Mouse (Mus musculus) lung, postnatal 10 days (tissue): ENCODE measurements around the gene Foxn2.
"Not testable (repeated sequence)": the region's sequence is repeated elsewhere in the genome, so short reads cannot be mapped to it uniquely, and the experiment has no call there.

Experiments
- DNase-seq: peaks from one replicate; pipeline ENCODE4 v3.0.0; 2021

The Foxn2 gene

GRCm38 (mm10) chr17:88442661-88443060 is 2.1 kb downstream of the Foxn2 start:
- DNase-seq: no peak

DNA sequence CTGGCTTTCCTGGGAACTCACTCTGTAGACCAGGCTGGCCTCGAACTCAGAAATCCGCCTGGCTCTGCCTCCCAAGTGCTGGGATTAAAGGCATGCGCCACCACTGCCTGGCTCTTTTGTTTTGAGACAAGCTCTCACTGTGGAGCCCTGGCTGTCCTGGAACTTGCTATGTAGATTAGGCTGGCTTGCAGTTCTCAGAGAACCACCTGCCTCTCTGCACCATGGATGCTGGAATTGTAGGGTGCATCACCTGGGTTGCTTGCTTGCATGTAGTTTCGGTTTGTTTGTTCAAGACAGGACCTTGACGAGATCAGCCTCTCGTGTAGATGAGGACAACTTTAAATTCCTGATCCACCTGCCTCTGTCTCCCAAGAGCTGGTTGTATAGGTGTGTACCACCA is 2.7 kb downstream of the Foxn2 start:
- DNase-seq: no peak

GRCm38 (mm10) chr17:88458079-88458478 is 17.6 kb downstream of the Foxn2 start:
- DNase-seq: no peak

GRCm38 (mm10) chr17:88459516-88459915 is 19.0 kb downstream of the Foxn2 start:
- no peak for DNase-seq

GRCm38 (mm10) chr17:88459916-88460901 is 19.7 kb downstream of the Foxn2 start:
- DNase-seq: no peak

DNA sequence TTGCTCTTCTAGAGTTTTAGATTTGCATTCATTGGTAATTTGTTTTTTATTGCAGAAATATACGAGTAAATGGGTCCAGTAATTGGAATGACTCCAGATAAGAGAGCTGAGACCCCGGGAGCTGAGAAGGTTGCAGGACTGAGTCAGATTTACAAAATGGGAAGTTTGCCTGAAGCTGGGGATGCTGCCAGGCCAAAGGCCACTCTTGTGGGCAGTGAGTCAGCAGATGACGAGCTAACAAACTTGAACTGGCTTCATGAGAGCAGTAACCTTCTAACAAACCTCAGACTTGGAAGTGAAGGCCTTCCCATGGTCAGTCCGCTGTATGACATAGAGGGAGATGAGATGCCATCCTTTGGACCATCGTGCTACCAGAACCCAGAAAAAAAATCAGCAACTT is 22.1 kb downstream of the Foxn2 start:
- peak; percentile 59 for DNase-seq

GRCm38 (mm10) chr17:88466591-88466990 is 26.1 kb downstream of the Foxn2 start:
- DNase-seq: no peak

GRCm38 (mm10) chr17:88467696-88468095 is 27.2 kb downstream of the Foxn2 start:
- DNase-seq: no peak

DNA sequence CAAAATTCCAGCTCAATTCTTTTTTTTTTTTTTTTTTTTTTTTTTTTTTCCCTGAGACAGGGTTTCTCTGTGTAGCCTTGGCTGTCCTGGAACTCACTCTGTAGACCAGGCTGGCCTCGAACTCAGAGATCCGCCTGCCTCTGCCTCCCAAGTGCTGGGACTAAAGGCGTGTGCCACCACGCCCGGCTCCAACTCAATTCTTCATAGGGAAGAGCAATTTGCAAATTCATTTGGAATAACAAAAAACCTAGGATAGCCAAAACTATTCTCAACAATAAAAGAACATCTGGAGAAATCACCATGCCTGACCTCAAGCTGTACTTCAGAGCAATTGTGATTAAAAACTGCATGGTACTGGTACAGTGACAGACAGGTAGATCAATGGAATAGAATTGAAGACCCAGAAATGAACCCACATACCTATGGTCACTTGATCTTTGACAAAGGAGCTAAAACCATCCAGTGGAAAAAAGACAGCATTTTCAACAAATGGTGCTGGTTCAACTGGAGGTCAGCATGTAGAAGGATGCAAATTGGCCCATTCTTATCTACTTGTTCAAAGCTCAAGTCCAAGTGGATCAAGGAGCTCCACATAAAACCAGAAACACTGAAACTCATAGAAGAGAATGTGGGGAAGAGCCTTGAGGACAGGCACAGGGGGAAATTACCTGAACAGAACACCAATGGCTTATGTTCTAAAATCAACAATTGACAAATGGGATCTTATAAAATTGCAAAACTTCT is 28.3 kb downstream of the Foxn2 start:
- not testable (repeated sequence) for DNase-seq

GRCm38 (mm10) chr17:88473766-88474165 is 33.3 kb downstream of the Foxn2 start:
- no peak for DNase-seq

DNA sequence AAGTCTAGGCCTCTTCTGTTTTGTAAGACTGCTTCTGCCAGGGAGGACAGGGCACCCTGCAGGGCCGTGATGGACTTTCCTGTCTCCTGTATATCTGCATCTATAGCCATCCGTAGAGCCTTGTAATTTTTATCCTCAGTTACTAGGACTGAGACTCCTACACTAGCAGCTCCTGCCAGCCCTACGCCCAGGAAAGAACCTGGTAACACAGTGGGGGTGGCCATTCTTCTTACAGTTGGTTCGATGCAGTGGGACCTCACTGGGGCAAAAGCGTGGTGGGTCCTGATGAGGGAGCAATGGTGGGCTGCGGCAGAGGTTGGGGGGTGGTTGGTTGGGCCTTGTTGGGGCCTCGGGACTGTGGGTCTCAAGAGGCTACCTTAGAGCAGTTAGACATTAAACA is 36.7 kb downstream of the Foxn2 start:
- no peak for DNase-seq

GRCm38 (mm10) chr17:88477699-88478098 is 37.2 kb downstream of the Foxn2 start:
- no peak for DNase-seq

GRCm38 (mm10) chr17:88479040-88479439 is 38.5 kb downstream of the Foxn2 start:
- no peak for DNase-seq

DNA sequence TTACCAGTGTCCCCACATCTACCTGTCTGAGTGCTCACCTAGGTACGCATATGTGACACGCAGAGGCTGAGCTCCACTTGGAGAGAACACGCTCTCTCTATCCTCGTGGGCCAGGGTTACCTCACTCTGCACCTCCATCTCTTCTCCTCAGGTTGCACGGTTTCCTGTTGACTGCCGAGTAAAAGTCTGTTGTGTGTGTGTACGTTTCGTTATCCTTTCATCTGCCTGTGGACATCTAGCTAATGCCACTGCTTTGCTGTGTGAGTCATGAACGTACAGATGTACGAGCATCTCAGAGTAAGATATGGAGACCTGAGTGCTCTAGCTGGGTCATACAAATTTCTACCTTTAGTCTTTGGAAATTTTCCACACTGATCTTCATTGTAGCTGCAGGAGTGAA is 39.9 kb downstream of the Foxn2 start:
- DNase-seq: no peak

DNA sequence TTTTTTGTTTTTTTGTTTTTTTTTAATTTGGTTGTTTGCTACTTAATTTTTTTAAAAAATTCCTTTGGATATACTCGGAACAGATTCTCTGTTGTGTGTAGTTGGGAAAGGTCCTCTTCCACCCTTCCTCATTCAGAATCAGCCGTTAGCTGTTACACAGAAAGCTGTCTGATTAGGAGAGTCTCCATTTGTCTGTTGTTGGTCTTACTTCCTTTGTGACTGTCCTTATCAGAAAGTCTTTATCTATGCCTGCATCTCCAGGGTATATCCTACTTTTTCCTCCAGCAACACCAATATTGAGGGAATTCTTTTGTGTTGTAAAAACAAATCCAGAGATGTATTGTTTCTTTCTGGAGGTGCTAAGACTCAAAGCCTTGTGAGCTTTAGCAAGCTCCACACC is 40.6 kb downstream of the Foxn2 start:
- DNase-seq: no peak

- DNase-seq: no peak
Observed at GRCm38 (mm10) chr17:88481587-88481986, 41.1 kb downstream of the Foxn2 start.

DNA sequence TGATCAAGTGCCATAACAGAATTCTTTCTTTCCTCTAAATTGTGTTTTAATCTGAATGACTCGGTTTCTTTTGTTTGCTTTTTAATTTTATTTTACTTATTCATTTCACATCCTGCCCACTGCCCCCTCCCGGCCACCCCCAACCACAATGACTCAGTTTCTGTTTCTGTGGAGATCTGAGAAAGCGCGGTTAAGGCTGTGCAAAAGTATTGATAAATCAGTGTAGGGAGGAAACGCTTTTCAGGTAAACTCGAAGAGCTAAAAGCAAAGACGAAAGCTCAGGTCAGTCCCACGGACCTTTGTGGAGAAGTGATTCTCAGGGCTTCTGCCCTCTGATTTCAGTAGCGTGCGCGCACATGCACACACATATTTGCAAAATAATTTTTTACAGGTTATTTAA is 44.0 kb downstream of the Foxn2 start:
- DNase-seq: no peak

- DNase-seq: no peak
Observed at GRCm38 (mm10) chr17:88484951-88485350, 44.4 kb downstream of the Foxn2 start.

DNA sequence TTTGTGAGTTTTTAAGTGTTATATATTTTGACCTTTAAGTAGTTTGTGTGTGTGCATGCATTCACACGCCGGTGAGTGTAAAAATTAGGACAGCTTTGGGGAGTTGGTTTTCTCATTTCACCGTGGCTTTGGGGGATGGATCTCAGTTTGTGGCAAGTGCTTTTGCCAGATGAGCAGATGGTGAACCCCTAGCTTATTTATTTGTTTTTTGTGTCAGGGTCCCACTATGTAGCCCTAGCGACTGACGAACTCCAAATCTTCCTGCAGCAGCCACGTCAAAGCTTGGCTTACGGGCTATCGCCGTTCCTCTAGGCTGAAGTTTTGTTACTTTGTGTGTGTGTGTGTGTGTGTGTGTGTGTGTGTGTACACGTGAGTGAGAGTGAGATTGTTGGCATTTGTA is 50.0 kb downstream of the Foxn2 start:
- DNase-seq: no peak

DNA sequence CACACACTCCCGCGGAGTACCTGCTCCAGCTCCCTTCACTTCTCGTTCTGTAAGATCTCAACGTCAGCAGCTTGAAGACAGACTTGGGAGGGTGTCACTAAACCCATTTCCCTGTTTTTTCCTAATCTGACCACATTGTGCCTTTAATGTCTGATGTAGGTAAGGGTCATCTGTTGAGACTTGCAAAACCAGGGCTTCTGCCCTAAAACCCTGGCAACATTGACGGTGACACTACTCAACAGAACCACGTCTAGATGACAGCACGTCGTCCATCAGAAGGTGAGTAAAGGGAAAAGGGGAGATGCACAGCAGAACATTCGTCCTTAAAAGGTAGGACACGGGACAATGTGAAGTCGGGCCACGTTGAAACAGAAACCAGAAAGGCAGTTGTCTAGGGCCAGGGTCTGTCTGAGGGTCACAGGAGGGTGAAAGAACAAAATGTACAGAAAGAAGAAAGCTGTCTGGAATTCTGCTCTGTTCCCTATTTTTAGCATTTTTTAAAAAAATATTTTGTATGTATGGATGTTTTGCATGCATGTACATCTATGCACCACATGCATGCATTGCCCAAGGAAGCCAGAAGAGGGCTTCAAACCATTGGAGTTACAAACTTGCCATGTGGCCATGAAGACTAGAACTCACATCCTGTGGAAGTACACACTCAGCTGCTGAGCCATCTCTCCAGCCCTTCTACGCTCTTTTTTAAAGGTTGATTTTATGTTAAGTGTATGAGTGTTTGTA is 51.0 kb downstream of the Foxn2 start:
- DNase-seq: no peak

DNA sequence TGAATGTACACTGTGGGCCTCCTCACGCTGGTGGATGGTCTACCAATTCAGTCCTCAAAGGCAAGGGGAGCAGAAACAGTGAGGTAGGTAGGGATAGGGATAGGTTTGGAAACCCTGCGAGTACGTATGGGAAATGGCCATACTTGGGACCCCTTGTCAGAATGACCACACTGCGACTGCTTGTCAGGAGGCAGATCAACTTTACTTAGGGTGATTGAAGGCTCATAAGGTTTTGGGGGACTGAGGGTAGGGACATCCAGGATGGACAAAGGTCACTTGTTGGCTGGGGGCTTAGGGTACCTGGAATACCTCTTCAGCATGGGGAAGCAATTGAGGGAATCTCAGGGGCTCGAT is 51.6 kb downstream of the Foxn2 start:
- no peak for DNase-seq

DNA sequence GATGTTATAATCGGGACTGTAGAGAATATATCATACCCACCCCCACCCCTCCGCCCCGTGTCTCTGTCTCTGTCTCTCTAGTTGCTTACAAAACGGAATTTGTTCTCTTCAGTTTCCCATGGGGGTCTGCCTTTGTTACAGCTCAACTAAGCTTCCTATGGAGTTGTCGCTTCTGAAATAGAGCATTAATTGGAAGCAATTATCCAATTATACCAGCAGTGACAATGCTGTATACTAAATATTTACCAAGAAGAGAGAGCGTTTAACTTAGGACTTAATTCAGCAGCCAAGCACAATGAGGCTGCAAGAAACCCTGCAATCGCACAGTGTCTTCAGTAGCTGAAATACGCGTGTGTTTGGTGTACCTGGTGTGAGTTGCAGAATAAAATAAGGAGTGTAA is 53.0 kb downstream of the Foxn2 start:
- DNase-seq: no peak

- DNase-seq: peak; percentile 43
Observed at GRCm38 (mm10) chr17:88494121-88494771, 53.7 kb downstream of the Foxn2 start.
